Mouse (Mus musculus) kidney, postnatal 36 days (tissue): ENCODE data around the gene Ccdc110.

Experiments
- DNase-seq, 2 experiments: peaks; one replicate each; pipeline ENCODE4 v3.0.0; 2021 to 2022; ENCODE audit warnings: mixed read lengths in 2 of 2

Gene Ccdc110

DNA sequence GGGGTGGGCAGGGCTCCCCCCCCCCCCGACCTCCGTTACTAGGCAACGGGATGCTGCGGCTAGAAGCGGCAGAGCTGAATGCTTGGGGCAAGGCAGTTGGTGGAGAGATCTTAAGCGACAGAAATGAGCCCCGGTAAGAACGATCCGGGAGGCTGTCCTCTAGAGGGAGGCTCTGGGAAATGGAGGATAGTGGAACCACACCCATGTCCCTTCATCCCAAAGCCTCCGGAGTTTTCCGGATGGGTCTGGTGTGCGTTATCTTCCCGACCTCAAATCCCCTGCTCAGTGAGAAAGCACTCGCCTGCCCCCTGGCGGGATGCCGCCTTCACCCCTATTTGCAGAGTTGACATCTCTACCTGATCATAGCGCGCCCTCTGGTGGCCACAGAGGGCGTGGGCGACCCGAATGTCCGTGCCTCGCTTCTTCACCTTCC lies at the start of gene Ccdc110:
TSS of gene Ccdc110 (plus strand) at position 38 of the 433 bp plus-strand sequence.
- DNase-seq = peak; percentile 92 to 99

DNA sequence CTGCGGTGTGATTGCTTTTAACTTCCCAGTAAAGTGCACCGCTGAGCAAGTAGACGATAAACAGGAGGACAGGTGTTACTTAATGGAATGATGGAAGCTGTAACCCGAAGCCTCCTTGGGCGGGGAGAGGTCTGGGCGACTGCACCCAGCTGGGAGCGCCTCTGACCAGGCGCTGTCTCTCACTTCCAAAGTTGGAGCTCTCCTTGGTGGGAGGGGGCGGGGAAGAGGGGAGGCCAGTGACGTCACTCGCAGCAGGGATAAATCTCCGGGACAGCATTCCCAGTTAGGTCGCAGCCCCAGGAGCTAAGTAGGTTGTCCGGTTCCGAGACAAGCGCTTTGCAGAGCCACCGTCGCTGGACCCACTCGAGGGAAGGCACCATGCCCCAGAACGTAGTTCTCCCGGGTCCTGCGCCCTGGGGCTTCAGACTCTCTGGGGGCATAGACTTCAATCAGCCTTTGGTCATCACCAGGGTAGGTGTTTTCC lies 49.2 kb upstream of the Ccdc110 start, which contains the start of gene Pdlim3:
TSS of gene Pdlim3 (plus strand) at position 260 of the 484 bp plus-strand sequence.
- peak; percentile 29 to 50 for DNase-seq

DNA sequence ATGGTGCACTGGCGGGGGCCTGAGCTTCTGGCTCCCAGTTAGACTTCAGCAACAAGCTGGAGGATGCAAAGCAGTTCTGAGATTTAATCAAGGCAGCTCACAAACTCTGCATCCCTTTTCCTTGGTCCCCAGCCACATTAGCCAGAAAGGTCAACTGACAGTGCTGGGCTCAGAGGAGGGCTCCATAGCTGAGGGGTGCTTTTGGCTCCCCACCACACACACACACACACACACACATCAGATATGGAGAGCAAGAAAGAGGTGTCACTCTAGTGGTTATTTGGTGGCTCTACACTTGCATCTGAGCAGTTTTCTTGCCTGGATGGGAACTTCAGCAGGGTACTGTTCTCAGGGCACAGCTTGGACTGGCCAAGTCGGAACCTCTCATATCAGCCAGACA lies 48.6 kb upstream of the Ccdc110 start:
- DNase-seq = no peak

DNA sequence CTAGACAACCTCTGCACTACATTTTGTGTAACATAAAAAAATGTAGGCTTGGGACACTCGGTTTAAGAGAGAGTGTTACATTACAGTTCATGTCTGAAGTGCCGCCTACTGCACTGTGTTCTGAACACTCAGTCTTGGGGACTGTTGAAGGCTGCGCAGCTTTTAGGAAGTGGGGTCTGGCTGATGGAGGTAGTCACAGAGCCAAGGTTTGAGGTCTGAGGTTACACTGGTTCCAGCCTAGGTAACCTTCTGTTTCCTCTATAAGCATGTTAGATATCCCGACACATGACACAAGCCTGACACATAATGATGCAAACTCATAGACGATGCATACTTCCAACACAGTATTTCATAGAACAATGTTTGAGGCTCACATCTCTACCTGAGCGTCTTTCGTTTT lies 44.7 kb upstream of the Ccdc110 start:
- DNase-seq = no peak

DNA sequence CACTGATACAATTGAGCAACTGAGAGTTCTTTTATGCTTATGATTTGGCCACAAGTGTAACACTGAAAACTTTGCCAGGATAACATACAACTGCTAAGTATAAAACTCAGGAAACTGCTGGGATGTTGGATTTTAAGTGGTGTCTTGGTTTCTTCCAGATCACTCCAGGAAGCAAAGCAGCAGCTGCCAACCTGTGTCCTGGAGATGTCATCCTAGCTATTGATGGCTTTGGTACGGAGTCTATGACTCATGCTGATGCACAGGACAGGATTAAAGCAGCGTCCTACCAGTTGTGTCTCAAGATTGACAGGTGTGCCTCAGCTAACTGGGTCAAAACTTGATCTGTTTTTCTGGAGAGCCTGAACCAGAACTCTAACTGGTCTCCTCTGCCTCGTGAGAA lies 37.8 kb upstream of the Ccdc110 start:
- DNase-seq = no peak

DNA sequence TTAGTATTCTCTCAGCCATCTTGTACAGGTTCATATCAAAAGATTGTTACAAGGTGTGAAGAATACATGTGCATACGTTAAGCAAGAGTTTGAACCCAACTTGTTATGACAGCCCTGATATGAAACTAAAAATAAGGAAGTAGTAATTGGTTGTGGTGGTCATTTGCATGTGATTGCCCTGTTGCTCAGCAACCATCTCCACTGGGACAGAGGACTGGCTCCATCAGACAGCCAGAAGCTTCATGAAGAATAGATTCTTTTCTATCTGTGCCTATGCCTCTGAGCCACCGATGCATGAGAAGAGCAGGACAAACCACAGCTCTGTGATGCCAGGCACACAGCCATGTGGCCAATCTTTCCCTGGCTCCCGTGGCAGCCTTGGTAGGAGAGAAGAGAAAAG lies 34.6 kb upstream of the Ccdc110 start:
- no peak for DNase-seq

DNA sequence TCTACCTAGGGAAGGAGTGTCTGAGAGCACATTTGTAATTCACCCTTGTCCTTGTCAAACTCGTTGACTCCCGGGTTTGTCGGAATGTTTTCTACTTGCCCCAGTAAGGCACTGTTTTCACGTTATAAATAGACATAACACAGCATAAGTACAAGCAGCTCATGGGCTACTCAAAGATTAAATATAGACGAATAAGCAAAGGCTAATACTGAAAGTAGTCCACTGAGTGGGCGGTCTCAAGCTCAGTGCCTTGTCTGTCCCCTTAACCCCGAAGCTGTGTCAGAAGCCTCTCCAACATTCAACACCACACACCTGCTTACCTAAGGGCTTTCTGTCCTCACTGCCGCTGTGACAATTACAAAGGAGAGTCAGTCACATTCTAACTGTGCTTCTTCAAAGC lies 32.8 kb upstream of the Ccdc110 start:
- no peak for DNase-seq

DNA sequence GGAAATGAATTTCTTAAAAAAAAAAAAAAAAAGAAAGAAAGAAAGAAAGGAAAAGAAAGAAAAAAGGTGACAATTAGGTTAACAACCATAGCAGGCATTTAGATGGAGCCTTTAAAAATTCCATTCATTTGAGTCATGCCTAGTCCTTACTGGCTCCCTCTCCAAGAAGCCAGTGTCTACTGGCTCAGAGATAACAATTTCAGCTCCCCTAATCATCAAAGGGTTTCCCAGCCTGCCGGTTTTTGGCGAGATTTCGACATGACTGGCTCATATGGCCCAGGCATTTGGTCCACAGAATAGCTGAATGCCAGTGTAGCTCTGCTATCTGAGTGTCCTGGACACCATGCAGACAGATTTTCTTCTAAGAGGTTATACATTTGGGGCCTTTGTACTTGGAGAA lies 30.8 kb upstream of the Ccdc110 start:
- DNase-seq = no peak

DNA sequence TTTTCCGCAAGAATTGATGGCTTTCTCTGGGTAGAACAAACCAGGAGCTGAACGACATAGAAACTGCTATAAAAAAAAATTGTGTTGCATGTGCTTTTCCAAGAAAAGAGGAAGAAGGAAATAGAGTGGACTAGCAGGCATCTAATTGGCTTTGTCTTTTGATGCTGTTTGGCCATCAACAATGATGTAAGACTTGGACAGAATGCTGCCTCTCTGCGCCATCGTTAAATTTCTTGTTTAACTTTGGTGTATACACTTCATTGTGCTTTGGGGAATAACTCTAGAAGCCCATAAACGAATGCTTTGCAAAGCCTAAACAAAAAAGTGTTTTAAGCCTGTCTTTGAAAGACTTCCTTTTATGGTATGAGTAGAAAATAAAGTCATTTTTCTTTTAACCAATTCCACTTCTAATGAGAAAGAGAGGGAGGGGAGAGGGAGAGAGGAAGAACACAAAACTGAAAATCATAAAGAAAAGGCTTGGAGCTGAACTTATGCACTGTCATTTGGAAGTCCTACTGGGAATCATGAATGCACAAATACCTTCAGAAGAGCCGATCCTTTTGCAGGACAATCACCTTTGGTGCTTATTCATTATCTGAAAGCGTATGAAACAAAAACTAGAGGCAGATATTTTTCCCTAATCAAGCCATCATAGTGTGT lies 28.7 kb upstream of the Ccdc110 start:
- DNase-seq = no peak

DNA sequence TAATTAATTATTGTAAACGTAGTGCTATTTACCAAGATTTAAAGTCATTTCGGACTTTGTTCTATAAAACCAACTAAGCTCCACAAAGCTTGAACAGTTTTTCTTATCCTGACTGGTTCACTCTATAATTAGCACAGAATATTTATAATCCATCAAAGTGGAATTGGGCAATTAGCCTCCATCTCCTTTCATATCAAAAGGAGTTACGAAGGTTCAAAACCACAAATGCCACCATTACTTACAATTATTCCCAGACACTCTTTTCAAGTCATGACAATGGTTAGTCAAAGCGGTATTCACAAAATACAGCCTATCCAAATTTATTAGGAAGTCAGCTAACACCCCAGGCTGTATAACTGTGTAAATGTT lies 28.2 kb upstream of the Ccdc110 start:
- no peak for DNase-seq

DNA sequence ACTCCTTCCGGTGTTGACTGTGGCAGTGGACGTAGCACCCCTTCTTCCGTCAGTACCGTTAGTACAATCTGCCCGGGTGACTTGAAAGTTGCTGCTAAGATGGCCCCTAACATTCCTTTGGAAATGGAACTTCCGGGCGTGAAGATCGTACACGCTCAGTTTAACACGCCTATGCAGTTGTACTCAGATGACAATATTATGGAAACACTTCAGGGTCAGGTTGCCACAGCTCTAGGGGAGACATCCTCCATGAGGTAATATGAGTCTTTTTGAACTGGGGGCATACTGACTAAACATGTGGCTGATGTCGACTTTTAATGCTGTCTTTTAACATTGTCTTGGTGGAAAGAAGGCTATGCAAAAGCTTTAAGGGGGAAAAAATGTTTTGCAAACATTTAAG lies 20.7 kb upstream of the Ccdc110 start:
- no peak for DNase-seq

DNA sequence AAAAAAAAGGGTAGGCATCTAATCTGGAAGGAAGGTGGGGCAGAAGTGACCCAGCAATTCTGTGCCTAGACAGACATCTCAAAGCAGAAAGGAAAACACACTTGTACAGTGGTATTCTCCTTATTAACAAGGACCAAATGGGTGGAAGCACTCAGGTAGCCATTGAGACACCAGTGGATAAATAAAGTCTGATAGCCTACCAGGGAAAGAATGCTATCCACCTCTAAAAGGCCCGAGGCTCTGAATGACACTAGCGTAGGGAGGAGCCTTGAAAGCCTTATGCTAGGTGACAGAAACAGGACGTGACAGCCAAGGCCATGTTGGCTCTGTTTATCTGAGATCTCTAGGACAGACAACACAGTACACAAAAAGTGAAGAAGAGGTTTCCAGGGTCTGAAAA lies 17.9 kb upstream of the Ccdc110 start:
- DNase-seq = no peak

DNA sequence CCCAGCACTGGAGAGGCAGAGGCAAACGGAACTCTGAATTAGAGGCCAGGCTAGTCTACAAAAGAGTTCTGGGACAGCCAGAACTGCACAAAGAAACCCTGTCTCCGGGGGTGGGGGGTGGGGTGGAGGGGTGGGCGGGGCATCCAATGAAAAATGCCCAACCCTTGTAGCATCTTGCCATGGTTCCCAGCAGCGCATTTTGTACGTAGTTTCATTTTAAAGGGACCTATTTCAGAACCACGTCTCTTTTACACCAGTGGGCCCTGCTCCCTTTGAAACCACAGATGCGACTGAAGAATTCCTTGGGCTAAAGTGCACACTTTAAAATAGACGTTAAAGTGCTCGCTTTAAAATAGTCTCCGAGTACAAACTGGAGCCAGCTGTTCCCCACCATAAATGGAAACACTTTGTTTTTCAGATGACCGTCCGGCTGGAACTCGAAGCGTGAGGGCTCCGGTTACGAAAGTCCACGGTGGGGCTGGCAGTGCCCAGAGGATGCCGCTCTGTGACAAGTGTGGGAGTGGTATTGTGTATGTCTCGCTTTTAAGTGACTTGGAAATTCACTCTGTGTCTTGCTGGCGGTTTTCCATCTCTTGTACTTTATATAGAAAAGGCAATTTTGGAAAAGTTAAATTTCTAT lies 17.3 kb upstream of the Ccdc110 start:
- peak; percentile 5 to 13 for DNase-seq

DNA sequence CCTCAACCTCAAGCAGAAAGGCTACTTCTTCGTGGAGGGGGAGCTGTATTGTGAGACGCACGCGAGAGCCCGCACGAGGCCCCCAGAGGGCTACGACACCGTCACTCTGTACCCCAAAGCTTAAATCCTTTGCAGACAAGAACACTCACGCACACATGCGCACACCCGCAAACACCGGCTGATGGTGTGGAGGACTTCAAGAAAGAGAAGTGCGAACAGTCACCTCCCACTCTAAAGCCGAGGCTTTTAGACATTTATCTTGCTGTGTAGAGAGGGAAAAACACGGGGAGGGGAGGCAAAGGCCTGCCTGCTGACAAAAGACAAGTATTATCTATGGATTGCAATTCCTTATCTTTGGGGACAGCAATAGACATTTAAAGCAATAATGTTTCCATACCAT lies 15.5 kb upstream of the Ccdc110 start:
- DNase-seq = no peak

DNA sequence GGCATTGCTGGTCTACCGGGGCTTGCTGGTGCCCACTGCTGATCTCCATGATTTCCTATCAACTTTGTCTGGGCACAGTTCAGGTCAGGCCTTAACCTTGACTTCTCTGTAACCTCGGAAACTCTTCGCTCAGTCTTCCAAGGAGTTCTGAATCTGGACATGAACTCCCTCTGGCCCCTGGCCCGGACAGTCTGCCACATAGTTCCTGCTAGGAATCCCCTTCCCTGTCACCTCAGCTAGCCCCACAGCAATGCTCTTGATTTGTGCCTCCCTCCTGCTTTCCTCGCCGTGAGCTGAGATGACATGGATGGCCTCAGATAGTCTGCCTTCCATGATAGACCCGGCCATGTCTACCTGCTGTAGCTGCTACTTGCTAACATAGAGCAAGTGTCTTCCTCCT lies 14.0 kb upstream of the Ccdc110 start:
- no peak for DNase-seq

DNA sequence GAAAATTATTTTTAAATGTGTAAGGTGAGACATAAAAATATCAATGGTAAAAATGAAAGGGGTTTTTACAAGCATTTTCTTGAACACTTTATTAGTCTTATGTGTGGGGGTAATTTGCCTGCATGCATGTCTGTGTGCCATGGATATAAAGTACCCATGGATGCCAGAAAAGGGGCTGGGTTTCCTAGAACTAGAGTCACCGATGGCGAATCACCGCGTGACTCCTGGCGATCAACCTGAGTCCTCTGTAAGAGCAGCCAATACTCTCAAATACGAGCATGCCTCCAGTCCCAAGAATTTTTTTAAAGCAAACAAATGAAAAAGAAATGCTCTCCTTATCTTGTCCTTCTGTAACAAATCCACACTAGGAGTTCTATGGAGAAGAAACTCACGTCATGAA lies 12.3 kb upstream of the Ccdc110 start:
- DNase-seq = no peak

DNA sequence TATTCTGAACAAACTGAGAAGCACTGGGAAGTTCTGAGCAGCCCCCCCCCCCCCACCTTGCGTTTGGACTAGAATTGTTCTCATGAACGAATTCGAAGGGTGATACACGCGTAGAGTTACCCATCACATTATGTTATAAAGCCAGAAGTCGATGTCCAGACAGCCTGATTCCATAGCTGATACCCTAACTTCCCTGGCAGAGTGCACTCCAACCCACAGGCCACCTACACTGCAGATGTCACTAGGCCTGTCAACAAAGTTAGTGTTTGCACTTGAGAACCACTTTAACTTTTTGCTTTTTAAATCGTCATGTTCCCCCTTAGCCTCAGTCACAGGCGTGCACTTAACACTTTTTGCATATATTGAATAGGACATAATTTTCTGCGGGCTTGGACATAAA lies 2.6 kb downstream of the Ccdc110 start:
- DNase-seq = no peak

DNA sequence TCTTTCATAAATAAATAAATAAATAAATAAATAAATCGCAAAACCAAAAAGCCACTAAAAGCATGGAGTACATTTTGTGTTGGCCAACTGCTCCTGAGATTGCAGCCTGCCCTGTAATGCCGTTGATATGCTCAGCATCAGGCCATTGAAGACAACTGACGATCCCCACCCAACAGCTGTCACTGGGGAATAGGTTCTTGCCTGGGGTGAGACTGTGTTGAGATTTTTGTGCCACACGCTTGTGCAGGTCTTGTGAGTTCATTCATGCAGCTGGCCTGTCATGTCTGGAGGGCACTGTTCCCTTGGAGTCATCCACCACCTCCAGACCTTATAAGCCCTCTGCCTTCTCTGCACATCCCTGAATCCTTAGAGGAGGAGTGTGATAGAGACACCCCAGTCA lies 11.9 kb downstream of the Ccdc110 start:
- no peak for DNase-seq

DNA sequence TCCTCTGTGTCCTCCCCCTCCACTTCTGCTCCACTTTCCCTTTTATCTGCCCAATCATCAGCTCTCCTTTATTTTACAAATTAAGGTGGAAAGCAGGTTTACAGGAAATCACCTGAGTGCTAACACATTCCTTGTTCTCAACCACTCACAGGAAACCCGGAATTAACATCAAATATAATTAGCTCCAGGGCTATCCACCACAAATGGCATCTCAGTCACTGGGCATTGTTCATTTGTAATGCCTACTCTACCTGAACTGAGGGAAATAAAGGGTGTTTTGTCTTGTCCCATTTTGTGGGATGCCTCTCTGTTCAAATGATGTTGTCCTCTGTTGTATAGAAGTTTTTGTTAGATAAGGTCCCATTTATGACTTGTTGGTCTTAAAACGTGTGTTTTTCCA lies 16.2 kb downstream of the Ccdc110 start:
- no peak for DNase-seq

DNA sequence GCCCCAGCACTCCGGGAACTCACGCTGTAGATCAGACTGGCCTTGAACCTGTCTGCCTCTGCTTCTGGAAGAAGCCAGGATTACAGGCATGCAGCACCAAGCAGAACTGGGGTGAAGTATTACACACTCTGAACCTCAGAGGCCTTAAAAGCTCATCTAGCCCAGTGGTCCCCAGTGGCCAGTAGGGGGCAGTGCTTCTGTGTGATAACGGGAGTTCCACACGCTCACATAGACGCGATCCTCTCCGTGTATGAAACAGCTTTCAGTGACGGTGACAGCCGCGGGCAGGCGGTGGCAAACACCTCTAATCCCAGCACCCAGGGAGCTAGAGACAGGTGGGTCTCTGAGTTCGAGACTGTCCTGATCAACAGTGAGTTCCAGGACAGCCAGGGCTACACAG lies 36.5 kb downstream of the Ccdc110 start:
- peak in 1 of 2 experiments; percentile 17 for DNase-seq

DNA sequence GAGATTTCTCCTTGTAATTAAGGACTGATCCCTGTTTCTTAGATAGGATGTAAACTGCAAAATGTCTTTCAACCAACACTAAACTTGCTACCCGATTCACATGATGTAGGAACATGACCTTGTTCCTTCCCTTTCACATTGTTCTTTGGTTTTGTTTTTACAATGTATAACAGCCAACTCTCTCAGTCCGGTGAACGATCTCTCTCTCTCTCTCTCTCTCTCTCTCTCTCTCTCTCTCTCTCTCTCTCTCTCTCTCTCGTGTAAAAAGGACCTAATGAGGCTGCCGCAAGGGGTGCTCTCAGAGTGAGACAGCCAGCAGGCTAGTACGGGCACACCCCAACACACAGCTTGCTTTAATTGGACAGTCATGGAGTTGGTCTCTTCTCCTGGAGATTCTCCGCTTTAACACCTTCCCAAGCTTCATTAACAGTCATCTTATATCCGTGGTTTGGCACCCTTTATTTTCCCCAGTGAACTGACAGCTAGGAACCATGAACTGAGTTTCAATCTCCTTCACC lies 39.6 kb downstream of the Ccdc110 start:
- no peak for DNase-seq

DNA sequence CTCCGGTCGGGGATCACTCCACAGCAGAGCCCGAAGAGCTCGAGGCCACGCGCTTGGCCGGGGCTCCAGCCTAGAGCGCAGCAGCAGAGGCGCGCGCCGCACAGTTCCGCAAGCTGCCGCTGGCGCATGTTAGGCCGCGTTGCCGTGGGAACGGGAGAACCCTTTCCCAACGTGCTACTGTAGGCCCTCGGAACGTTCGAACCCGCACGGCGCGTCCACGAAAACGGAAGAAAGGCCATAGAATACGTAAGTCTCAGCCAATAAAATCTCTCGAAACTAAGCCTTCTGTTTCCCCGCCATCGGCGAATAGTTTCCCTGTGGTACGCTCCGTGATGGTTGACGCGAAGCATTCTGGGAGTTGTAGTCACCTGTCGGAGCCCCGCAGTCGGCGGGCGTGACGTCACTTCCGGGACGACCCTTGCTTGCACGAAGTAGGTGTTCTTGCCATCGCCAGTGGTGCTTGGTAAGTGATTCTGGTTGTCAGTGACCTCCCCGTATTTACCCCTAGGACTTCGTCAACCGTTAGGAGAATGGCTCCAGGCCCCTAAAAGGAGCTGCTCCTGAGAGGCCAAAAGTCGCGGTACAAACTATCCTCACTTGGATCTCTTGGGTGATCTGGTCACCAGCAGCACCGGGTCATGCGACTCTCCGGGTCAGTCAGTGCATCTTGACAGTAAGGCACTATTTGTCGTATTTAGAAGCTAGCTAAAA lies 40.9 kb downstream of the Ccdc110 start, which contains the start of the genes 1700029J07Rik and Ufsp2:
TSS of gene 1700029J07Rik (minus strand) at position 127 of the 711 bp plus-strand sequence.
TSS of gene Ufsp2 (plus strand) at position 403 of the 711 bp plus-strand sequence.
- DNase-seq = peak; percentile 99 to 100

DNA sequence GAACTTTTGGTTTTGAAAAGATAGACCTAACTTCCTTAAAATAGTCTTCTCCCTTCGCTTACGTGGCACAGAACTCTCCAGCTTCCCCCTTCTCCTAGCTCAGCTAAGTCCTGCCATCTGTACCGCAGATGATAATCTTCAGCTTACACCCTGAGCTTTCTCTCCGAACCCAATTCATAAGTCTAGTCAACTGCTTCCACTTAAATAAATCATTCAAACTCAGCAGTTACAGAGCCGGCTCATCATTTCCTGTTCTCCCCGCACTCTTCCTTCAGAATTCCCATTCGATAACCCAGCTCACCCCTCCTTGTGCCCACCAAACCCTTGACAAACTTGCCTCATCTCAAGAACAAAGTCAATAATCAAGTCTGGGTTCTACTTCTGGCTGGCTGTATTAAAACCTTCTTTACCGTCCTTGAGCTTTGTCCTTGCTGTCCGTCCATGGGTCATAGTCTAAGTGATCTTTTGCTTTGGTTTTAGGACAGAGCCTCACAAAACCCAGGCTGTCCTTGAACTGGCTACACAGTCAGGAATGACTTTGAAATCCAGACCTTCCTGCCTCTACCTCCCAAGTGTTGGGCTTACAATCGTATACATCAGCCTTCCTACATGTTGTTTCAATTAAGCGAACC lies 41.5 kb downstream of the Ccdc110 start:
- no peak for DNase-seq
